Mouse (Mus musculus): ENCODE measurements around the gene Rmi2.

Gene Rmi2

DNA sequence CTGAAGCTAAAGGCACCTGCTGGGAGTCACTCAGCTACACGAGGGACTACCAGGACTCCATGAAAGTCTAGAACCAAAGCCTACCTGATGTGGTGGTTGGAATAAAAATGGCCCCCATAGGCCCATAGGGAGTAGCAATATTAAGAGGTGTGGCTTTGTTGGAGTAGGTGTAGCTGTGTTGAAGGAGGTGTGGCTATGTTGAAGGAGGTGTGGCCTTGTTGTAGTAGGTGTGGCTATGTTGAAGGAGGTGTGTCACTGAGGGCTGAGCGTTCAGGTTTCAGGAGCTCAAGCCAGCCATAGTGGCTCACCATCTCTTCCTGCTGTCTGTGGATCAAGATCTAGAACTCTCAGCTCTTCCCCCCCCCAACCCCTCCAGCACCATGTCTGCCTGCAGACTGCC is 105.8 kb downstream of the Rmi2 start:
- no peak for TF ChIP-seq NANOG (IDR thresholded peaks at IDR 0.05; ENCODE audit: borderline replicate concordance, low read length)
- no peak for TF ChIP-seq CTCF (conservative IDR thresholded peaks at IDR 0.05; ENCODE audit: low read length)
- no peak for TF ChIP-seq POU5F1 (IDR thresholded peaks at IDR 0.05; ENCODE audit: borderline replicate concordance, low read length)
- no peaks in the 10 kb centered on the region for H3K36me3 ChIP-seq (ENCODE audit: insufficient read depth, low read length)

More for the DNA sequence above, 105.8 kb downstream of the Rmi2 start:
- H3K27me3 ChIP-seq (ENCODE audit: insufficient read depth, low read length): no peaks in the 10 kb centered on the region
- H3K9me3 ChIP-seq (ENCODE audit: low read length): no peaks in the 10 kb centered on the region
- H3K4me1 ChIP-seq (replicated peaks; ENCODE audit: low read depth, low read length): peaks cover 18% of the 10 kb centered on the region
- H3K4me3 ChIP-seq (replicated peaks; ENCODE audit: low read length): no peak overlapping the region
